Mouse (Mus musculus) liver, postnatal 0 days (tissue): Measurements from ENCODE around the gene Gjd3.

Experiments used
- CTCF ChIP-seq: sonication (generic); IDR thresholded peaks from 2 replicates; pipeline ENCODE4 v1.5.1; 2016; ENCODE audit warnings: antibody characterized with exemption, low read depth
- EP300 ChIP-seq: IDR thresholded peaks from 2 replicates; pipeline ENCODE4 v1.6.1; 2016; ENCODE audit warnings: antibody characterized with exemption, low read depth, mild to moderate bottlenecking

GRCm38 (mm10) chr11:98968079-98968478 is 14.7 kb downstream of the Gjd3 start:
- TF ChIP-seq CTCF, result no peak
- TF ChIP-seq EP300, result no peak
